Mouse (Mus musculus) CD8-positive naive resting alpha-beta T cell, adult 57 days (primary cell): ENCODE data around the gene Gfod1. TPM values are rescaled to one million over a fixed set of nuclear protein-coding genes. Genes with fewer than 3 reads are reported as not detected.

Source experiments
- total RNA-seq: library from RNA; stranded (reverse); gene quantifications from one replicate; pipeline ENCODE4 v1.2.4, GENCODE M21; 2023

Gene Gfod1
- total RNA-seq, result 10.2 TPM

DNA sequence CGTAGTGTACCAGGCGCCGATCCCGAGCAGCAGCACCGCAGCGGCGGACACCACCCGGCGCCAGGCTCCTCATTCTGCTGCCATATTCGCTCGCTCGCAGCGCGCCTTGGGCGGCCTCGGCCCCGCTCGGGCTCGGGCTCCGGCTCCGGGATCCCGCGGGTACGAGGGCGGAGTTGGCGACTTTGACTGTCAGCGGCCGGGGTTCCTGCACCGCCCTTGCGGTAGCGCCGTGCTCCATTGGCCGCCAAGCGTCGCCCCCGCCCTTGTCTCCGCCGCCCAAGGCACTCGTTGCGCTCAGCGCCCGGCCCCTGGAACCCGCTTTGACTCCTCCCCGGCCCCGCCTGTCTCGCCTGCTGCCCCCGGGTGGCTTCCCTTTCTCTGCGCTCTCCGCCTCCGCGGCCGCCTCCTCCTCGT lies at the start of gene Gfod1:
Gfod1 (minus strand) TSS at position 155 of the 414 bp plus-strand sequence.

GRCm38 (mm10) chr13:43171020-43171710 lies 132.8 kb downstream of the Gfod1 start, which contains the start of gene Tbc1d7:
TSS of gene Tbc1d7 (minus strand) at chr13:43171501.

Other genes starting within 250 kb of the Gfod1 start
- 6.1 TPM for gene Tbc1d7, start 132.7 kb downstream of the Gfod1 start, total RNA-seq
- gene Sirt5, start 61.3 kb upstream of the Gfod1 start, total RNA-seq, result 12.4 TPM
- gene Nol7, start 94.2 kb upstream of the Gfod1 start, total RNA-seq, result 159 TPM
- 124 TPM for gene Ranbp9, start 177.1 kb upstream of the Gfod1 start, total RNA-seq